Mouse (Mus musculus) myocyte (in vitro differentiated cells): ENCODE measurements around the gene Defb45.

ENCODE experiments used
- MAX ChIP-seq: IDR thresholded peaks from one replicate; pipeline ENCODE4 v1.6.1; 2011; ENCODE audit warnings: low read depth, mild to moderate bottlenecking, control low read depth
- MYOD1 ChIP-seq, 3 experiments: IDR thresholded peaks; one replicate each; pipeline ENCODE4 v1.6.1; 2011; ENCODE audit warnings: control low read depth in 2 of 3, low read depth in 2 of 3, mild to moderate bottlenecking in 2 of 3, moderate library complexity in 1 of 3; ENCODE audit not compliant: insufficient read length in 2 of 3, control insufficient read depth in 1 of 3
- MYOG ChIP-seq, 3 experiments: IDR thresholded peaks; one replicate each; pipeline ENCODE4 v1.6.1; 2011; ENCODE audit warnings: control low read depth in 2 of 3, low read depth in 2 of 3, mild to moderate bottlenecking in 2 of 3; ENCODE audit not compliant: insufficient read length in 2 of 3, control insufficient read depth in 1 of 3, insufficient read depth in 1 of 3
- POLR2A ChIP-seq: IDR thresholded peaks from one replicate; pipeline ENCODE4 v1.6.1; 2011; ENCODE audit warnings: low read depth, mild to moderate bottlenecking, control low read depth, moderate library complexity; ENCODE audit not compliant: insufficient read length
- POLR2AphosphoS2 ChIP-seq: IDR thresholded peaks from one replicate; pipeline ENCODE4 v1.6.1; 2011; ENCODE audit warnings: low read depth, control low read depth; ENCODE audit not compliant: insufficient read length
- USF1 ChIP-seq: IDR thresholded peaks from one replicate; pipeline ENCODE4 v1.6.1; 2011; ENCODE audit warnings: low read depth, mild to moderate bottlenecking, control low read depth, moderate library complexity

- TF ChIP-seq USF1 (no peak), POLR2AphosphoS2 (no peak), POLR2A (no peak), MYOD1 (IDR thresholded peaks at IDR 0.05; ENCODE audit: control insufficient read depth in 1 of 3, insufficient read length in 2 of 3, low read depth in 2 of 3) (no peak), MAX (no peak), MYOG (IDR thresholded peaks at IDR 0.05; ENCODE audit: control insufficient read depth in 1 of 3, insufficient read depth in 1 of 3, insufficient read length in 2 of 3, low read depth in 2 of 3) (no peak)
These were observed 30.7 kb upstream of the Defb45 start for GRCm38 (mm10) chr2:152629904-152630303.
